Mouse (Mus musculus) gastrocnemius, postnatal 14 days (tissue): ENCODE results near the gene Trit1. TPM values are rescaled to one million over a fixed set of nuclear protein-coding genes. Genes with fewer than 3 reads are reported as not detected.
"Not testable (repeated sequence)": the region's sequence is repeated elsewhere in the genome, so short reads cannot be mapped to it uniquely, and the experiment has no call there.

ENCODE experiments used
- DNase-seq: peaks from one replicate; pipeline ENCODE4 v3.0.0; 2021; ENCODE audit warnings: mixed read lengths
- intact Hi-C: fragments of 180-260 bp; cut with DNase I; formaldehyde crosslinking; loops from one replicate; pipeline ENCODE4 v1.15.1; 2025; ENCODE audit warnings: low total_unique reads
- total RNA-seq, 2 experiments: library from RNA; stranded (reverse); gene quantifications; 2 replicates each; pipeline ENCODE4 v1.2.3; 2021

Trit1 gene
- total RNA-seq, 2 experiments from 2014 or later: 8.3 to 12.2 TPM

DNA sequence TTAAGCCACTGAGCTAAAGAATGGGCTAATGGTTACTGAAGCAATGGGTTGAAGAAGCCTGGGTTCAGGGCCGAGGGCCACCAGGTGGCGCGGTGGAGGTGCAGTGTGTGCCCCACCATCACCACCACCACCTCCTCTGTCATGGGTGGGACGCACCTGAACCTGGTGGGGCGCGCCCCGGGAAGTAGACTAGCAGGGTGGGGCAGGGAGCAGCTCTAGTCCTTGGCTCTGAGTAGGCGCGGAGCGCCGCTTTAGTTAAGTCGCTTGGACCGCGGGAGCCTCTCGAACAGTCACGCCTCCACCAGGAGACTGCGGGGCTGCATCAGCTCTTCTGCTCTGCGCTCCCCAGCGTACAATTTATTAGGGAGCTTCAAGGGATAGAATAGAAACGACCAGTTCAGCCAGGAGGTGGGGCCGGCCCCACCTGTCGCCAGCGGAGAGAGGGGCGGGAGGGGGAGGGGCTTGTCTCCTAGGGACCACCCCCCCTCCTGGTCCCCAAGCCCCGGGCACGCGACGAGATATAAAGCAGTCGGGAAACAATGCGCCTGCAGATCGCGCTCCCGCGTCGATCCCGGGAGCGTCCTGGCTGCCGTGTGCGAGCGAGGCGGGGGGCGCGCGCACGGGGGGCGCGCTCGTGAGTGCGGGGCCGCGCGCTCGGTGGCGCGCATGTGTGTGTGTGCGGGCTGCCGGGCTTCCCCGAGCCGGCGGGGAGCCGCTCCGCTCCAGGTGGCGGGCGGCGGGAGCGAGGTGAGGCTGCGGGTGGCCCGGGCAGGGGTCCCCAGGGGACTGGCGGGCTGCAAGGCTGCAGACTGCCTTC is 20.8 kb upstream of the Trit1 start, which contains the start of gene Mycl:
TSS of gene Mycl (plus strand) at position 249 of the 817 bp plus-strand sequence.
- intact Hi-C loops: loop anchor here (2.0 kb wide), 1 partner anchor 89 kb away; no protein-coding TSS in a partner anchor
- DNase-seq: peak; percentile 78

GRCm38 (mm10) chr4:122996221-122996617 is 20.2 kb upstream of the Trit1 start:
- DNase-seq: peak; percentile 29
- intact Hi-C loops: no loop called here

- no peak for DNase-seq
Observed at GRCm38 (mm10) chr4:122996618-122997381, 19.6 kb upstream of the Trit1 start.

GRCm38 (mm10) chr4:122998537-122999262 is 17.7 kb upstream of the Trit1 start:
- intact Hi-C loops: no loop called here
- no peak for DNase-seq

More at GRCm38 (mm10) chr4:122996618-122997381, 19.6 kb upstream of the Trit1 start:
- intact Hi-C loops: no loop called here

- DNase-seq: no peak
- intact Hi-C loops: no loop called here
Observed at GRCm38 (mm10) chr4:122999263-122999691, 17.1 kb upstream of the Trit1 start.

- intact Hi-C loops: no loop called here
- no peak for DNase-seq
Observed at GRCm38 (mm10) chr4:123000130-123000529, 16.3 kb upstream of the Trit1 start.

GRCm38 (mm10) chr4:123000617-123001342 is 15.6 kb upstream of the Trit1 start:
- intact Hi-C loops: no loop called here
- DNase-seq: no peak

GRCm38 (mm10) chr4:123005054-123005966 is 11.1 kb upstream of the Trit1 start:
- no peak for DNase-seq

GRCm38 (mm10) chr4:123012501-123012900 is 3.9 kb upstream of the Trit1 start:
- DNase-seq, intact Hi-C loops: not testable (repeated sequence)

More at GRCm38 (mm10) chr4:123005054-123005966, 11.1 kb upstream of the Trit1 start:
- intact Hi-C loops: no loop called here

DNA sequence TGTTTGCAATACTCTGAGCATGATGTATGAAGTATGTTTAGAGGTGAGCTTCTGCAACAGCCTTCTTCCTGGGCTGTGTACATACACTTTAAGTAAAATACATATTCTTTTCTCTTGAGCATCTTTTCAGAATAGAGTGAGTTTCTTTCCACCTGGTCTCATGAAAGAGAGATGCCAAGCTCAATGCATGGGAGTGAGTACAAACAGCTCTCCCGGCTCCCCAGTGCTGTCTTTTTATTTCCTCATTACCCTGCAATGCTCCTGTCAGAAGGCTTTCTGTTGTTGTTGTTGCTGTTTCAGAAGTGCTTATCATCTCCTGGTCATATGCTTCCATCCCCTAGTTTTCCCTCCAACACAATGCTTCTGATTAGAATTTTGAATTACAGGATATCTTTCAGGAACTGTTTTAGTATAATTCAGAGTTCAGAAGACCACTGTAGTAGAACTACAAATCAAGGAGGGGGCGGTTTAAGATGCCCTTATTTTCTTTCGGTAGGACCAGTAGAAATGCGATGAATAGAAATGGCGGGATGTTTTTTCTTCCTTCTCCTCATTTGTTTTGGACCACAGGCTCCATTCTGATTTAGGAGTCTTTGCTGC is 3.0 kb upstream of the Trit1 start:
- no peak for DNase-seq
- intact Hi-C loops: no loop called here

GRCm38 (mm10) chr4:123013949-123014406 is 2.4 kb upstream of the Trit1 start:
- intact Hi-C loops: no loop called here
- DNase-seq: no peak

DNA sequence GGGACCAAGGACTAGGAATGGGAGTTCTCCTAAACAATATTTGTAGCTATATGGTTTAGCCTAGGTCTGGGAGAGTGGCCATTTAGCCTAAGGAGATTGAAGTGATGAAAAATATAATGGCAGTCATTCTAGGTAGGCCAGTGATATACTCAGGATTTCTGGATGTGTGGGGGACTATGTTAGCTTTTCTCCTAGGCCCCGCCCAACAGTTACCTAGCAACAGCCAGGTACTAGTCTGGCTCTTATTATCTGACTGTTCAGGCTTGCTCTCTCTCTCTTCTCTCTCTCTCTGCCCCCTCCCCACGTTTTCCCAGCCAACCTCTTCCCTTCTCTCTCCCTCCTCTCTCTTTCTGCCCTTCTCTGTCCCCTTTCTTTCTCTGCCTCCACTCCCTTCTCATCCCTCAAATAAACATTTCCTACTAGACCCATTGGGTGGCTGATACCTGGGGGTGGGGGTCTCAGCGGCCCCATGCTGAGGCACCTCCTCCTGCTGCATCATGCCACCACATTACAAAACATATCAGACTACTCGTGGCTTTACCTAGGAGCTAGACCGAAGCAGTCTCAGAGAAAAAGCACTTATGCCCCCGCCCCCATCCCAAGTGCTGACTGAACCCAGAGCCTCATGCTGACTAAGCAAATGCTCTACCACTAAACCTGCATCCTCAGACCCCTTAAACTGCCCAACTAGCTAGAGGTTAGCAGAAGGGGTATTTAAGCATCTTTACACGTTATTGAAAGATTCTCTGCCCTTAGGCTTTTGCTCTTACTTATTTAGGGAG is 1.7 kb upstream of the Trit1 start:
- intact Hi-C loops: no loop called here
- DNase-seq: no peak

- DNase-seq: no peak
- intact Hi-C loops: no loop called here
Observed at GRCm38 (mm10) chr4:123021591-123021990, 5.2 kb downstream of the Trit1 start.

DNA sequence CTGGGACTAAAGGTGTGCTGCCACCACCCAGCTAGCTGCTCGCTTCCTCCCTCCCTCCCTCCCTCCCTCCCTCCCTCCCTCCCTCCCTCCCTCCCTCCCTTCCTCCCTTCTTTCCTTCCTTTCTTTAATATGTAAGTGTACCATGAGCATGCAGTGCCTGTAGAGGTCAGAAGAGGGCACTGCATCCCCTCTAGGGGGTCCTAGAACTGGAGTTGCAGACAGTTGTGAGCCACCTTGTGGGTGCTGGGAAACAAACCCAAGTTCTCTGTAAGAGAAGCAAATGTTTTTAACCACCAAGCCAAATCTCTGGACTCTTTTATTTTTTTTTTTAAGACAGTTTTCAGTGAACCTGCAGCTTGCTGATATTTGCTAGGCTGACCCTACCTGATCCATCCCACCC is 6.5 kb downstream of the Trit1 start:
- no peak for DNase-seq
- intact Hi-C loops: no loop called here

GRCm38 (mm10) chr4:123025418-123025817 is 9.0 kb downstream of the Trit1 start:
- DNase-seq: no peak
- intact Hi-C loops: no loop called here

DNA sequence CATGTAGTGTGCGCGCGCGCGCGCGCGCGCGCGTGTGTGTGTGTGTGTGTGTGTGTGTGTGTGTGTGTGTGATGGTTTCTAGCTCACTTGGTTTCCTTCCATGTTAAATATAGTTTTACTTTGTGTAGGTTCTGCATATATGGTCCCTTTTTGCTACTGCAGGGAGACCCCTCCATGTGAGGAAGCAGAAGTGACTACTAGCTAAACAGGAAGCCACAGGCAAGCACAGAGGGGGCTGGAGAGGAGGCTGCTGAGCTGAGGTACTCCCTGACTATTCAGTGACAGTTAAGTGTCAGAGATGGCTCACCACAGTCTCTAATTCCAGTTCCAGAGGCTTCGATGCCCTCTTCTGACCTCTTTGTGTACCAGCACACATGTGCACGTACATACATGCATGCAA is 9.8 kb downstream of the Trit1 start:
- intact Hi-C loops: no loop called here

GRCm38 (mm10) chr4:123026597-123026996 is 10.2 kb downstream of the Trit1 start:
- no peak for DNase-seq
- intact Hi-C loops: no loop called here

More for the DNA sequence above, 9.8 kb downstream of the Trit1 start:
- DNase-seq: no peak
